Mouse (Mus musculus): ENCODE measurements at regions not wholly inside any gene's neighbourhood (a gene's known extent, or its start where the extent isn't known, plus 50 kb on each side); places are given as distances from the start of the nearest gene placed in this dataset.
A peak's percentile ranks its signal among the peaks of the same experiment; 100 is the strongest.
"Not testable (repeated sequence)": the region's sequence is repeated elsewhere in the genome, so short reads cannot be mapped to it uniquely, and the experiment has no call there.

DNA sequence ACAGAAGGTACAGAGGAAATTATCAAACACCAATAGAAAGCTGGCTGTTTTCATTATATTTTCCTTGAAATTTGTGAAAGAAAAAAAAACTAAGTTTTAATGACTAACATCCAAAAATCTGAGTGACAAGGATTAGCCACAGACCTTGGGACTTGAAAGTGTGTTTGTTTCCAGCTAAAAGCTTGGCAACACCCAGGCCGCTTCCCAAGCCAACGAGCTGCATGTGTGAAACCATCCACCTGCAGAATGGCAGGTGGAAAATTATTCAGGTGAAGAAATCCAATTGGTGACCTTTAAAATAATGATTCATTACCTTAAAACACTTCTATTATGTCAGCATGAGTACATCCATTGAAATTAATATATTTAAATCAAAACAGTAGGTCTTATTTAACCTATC lies 672.7 kb upstream of the Mms22l start:
- DNase-seq, result no peak

DNA sequence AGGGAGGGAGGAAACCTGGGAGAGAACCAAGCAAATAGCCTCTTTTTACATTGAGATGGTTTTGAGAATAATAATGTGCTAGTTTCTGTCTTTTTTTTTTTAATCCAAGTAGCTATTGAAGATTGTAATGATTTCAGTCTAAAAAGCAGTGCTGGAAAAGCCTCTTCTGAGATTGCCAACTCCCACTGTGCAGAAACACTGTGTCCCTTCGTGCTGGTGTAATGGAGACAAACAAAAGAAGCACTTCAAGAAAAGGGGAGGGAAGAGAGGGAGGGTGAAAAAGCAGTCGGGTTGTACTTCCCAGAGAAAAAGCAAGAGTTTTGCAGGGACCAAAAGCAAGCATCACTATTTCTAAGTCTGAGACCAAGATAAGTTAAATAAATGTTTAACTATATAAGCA lies 669.4 kb upstream of the Mms22l start:
- peak in 1 of 2 experiments; percentile 5 for DNase-seq

- no peak for DNase-seq
These were observed 663.7 kb upstream of the Mms22l start for GRCm38 (mm10) chr4:23832385-23833164.

DNA sequence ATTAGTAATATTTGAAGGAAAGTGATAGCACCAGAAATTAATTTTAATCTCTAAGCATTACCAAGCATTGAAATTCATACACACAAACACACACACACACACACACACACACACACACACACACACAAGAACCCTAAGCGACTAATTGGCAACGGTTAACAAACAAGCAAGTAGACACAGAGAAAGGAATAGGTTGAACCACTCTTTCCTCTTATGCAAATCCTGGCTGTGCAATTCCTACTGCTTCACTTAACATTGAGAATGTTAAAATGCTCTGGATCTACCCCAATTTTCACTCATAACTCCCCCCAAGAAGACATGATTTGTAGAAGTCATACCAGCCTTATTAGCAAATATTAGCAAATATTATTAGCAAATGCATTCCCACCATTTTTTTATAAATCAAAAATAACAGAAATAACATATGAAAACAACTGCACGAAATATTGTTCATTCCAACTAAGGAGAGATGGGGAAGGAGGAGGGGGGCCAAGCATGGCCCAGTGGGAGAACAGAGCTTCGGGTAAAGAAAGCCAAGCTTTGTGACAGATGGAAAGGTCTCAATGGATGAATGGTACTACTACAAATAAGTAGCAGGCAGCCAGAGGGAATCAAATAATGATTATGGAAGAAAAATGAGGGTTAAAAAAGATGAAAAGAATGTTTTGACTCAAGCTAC lies 652.5 kb upstream of the Mms22l start:
- DNase-seq, result no peak

DNA sequence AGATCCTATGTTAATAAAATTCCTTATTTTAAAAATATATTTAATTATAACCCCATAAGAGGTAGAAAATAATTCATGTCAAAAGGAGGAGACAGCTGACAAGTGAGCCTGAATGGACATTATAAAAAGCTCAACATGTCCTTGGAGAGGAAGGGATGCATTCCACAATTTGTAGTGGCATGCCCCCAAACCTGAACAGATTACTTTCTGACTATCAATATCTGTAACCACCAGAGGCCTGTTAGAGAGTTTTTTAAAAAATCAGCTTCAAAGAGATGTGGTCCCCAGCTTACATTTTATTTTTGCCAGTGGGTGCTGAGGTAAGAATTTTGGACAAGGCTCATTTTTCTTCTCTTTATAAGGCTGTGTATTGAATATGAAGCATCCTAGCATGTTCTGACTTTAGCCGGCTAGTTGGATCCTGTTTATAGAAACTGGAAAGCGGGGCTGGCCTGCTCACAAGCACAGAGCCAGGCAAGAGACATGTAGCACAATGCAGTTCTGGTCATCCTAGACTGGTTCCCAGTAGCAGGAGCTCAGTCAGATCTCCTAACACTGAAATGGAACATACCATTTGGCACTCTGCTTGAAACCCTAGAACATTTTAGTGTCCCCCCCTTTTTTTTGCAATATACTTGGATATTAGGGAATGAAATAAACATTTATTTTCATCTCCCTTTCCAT lies 651.8 kb upstream of the Mms22l start:
- DNase-seq, result no peak

DNA sequence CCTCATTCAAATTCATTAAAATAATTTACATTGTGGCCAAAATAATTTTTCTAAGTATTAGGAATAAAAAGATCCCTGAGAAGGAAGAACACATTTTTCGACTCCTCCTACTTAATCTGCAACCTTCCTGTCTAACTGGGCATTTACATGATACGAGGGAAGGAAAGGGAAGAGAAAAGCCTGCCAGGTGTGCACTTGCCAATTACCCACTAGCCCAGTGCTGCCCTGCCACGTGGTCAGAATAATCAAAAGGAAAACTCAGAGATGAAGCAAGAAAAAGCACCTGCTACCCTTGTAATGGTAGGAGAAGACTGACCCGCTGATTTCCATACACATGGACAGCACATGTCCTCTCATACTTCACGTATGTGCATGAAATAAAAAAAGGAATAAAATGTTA lies 651.0 kb upstream of the Mms22l start:
- no peak for DNase-seq

GRCm38 (mm10) chr4:23850640-23851039 lies 645.6 kb upstream of the Mms22l start:
- no peak for DNase-seq

- DNase-seq, result no peak
These were observed 633.8 kb upstream of the Mms22l start for GRCm38 (mm10) chr4:23862437-23862836.

DNA sequence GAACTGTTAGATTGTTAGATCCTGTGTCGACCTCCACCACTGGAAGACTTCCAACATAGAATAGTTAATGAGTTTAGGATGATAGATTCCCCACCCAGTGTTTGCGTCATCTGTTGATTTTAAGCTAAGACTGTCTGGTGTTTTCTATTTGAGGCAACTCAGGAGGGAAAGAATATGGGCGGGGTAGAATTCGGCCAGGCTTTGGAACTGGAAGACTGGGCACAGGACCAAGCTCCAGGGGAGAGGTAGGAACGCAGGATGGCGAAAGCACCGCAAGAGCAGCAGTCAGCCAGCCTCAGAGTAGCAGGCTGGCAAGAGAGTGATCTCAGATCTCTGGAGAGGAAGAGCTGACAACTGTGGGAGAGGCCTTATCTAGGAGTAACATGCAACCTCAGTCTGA lies 616.2 kb upstream of the Mms22l start:
- DNase-seq, result peak; percentile 19 to 22

DNA sequence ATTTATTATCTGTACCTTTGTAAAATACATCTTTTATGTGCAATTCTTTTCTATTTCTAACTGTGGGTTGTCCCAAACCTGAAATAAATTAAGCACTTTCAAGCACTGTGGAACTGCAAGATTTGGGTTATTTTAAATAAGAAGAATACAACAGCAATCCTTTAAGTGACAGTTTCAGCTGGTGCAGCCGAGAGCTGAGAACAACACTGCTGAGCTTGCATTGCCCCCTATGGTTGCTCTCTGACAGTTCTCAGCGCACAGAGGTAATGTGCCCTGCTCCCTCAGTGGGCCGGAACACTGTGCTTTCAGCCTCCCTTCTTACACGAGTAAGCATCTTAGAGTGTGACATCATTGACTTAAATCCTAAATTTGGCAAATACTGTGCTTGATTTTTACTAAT lies 582.9 kb upstream of the Mms22l start:
- no peak for DNase-seq

- DNase-seq, result no peak
These were observed 582.4 kb upstream of the Mms22l start for GRCm38 (mm10) chr4:23913822-23914221.

- no peak for DNase-seq
These were observed 581.8 kb upstream of the Mms22l start for GRCm38 (mm10) chr4:23914423-23914822.

GRCm38 (mm10) chr4:23921520-23921919 lies 574.7 kb upstream of the Mms22l start:
- no peak for DNase-seq

GRCm38 (mm10) chr4:23954140-23954539 lies 542.1 kb upstream of the Mms22l start:
- DNase-seq, result no peak

DNA sequence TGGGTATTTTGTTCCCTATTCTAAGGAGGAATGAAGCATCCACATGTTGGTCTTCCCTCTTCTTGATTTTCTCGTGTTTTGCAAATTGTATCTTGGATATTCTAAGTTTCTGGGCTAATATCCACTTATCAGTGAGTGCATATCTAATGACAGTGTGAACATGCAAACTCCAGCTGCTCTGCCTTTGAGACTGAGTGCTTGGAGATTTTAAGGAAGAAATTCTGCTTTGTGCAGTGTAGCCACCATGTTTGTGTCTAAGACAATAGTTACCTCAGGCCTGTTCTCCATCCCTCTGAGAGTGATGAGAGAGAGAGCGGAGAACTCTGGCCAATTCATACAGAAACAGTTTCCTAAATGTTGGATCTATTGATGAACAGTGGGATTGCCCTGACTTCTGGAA lies 514.1 kb upstream of the Mms22l start:
- not testable (repeated sequence) for DNase-seq

DNA sequence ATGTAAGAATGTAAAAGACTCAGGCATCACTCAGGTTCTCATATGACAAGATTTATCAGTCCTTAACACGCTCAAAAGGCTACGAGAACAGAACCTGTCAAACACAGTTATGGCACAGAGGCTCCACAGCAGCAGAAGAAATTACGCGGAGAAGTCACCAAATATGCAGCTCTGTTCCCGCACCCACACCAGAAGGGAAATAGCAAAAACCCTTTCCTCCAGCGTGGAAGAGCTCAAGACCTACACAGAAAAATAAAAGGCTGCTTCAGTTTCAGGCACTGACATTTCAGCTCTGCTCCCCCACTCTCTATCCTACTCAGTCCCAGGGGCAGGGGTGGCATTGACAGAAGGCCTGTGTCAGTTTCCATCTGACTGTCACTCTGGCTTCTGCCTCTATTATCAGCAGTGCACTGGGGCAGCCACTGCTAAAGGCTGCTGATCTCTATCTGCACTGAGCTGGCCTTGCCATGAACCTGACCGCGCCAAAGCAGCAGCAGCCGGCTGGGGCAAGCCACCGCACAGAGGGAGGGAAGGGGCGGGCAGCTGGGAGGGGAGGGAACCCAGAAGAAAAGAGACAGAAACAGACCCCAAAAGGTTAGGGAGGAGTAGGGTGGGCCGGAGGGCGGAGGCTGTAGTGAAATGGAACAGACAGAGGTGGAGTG lies 513.3 kb upstream of the Mms22l start:
- no peak for DNase-seq

DNA sequence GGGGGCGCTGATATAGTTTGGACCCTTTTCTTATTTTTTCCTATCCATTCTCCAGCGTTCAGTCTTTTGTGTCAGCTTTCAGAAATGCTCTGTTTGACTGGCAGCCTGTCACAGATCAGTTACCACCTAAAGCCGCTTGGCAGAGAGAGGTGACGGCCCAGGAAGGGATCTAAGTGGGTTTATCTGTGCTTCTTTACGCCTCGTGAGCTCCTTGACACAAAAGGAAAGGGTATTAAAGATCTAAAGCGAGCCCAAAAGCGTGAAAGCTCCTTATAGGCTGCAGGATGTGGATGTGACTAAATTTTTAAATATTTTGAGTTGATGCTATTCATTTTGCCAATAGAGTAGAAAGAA lies 512.8 kb upstream of the Mms22l start:
- DNase-seq, result no peak

- DNase-seq, result no peak
These were observed 512.2 kb upstream of the Mms22l start for GRCm38 (mm10) chr4:23984005-23984404.

DNA sequence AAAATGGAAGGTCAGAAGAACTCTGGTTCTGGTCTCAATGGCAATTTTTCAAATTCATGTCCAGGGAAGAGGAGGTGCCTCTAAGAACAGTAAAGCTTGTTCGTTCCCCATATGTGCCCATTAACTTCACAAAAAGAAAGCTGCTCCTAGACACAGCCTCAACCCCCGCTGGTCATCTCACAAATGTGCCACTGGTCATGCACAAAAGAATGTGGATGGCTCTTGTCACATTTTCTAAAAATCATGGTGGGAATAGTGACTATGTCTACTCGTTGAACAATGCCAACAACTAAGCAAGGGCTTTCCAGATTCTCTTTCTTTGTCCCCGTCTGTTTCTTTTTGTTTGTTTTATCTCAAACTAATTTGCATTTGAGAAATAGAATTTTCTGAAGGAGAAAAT lies 510.3 kb upstream of the Mms22l start:
- DNase-seq, result no peak

GRCm38 (mm10) chr4:23993823-23994222 lies 502.4 kb upstream of the Mms22l start:
- no peak for DNase-seq

- no peak for DNase-seq
These were observed 501.8 kb upstream of the Mms22l start for GRCm38 (mm10) chr4:23994261-23994965.

DNA sequence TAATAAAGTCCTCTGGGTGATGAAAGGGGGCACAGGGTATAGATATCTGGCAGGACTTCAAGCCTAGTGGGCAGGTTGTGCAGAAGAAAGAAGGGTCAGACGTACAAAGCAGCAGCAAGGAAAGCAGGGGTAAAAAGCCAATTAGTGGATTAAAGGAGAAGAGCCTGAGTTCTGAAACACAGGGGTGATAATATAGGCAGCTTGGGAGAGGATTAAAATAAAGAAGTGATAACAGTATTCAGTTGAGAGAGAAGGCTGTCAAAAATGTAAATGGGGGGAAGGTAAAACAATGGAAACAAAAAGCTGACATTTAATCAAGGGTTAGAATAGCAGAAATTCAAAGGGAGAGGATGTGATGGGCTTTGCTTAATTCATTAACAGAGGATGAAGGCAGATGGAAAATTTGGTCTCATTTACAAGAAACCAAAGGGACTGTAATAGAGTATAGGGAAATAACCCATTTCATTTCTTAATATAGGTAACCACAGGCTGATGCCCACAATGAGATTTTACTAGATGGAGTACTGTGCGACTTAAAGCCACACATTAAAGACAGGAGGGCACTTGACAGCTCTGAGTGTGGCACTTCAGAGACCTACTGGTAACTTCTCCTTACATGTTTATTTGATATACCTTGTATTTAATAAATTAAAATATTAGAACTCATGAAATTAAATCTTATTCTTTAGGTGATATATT lies 489.8 kb upstream of the Mms22l start:
- no peak for DNase-seq

All from cerebellum, postnatal 36 days (tissue).